Mouse (Mus musculus): ENCODE data around the gene Wbp2nl.

DNA sequence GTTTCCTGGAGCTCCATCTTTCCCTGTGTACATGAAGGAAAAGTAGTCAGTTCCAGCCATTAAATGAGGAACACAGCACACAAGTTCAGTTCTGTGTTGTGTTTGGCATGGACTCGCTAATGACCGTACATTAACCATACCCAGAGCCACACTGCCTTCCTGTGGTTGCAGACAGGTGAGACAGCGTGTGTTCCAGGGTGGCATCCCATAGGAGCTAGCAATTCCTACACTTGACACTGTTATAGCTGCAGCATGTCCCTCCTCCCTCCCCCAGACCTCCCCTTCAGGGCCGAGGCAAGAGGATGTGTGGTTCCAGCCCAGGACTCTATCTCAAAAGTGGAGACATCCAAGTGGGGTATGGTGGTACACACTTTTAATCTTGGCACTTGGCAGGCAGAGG, 51.6 kb downstream of the Wbp2nl start:
- TF ChIP-seq CTCF (IDR thresholded peaks at IDR 0.05; ENCODE audit: low read depth) (peak; percentile 10; the same call in 1 of the 2 replicates), EP300 (IDR thresholded peaks at IDR 0.05; ENCODE audit: low read depth) (no peak)
